16 mouse cellular contexts compared by ENCODE assay signal in the genomic region with DNA sequence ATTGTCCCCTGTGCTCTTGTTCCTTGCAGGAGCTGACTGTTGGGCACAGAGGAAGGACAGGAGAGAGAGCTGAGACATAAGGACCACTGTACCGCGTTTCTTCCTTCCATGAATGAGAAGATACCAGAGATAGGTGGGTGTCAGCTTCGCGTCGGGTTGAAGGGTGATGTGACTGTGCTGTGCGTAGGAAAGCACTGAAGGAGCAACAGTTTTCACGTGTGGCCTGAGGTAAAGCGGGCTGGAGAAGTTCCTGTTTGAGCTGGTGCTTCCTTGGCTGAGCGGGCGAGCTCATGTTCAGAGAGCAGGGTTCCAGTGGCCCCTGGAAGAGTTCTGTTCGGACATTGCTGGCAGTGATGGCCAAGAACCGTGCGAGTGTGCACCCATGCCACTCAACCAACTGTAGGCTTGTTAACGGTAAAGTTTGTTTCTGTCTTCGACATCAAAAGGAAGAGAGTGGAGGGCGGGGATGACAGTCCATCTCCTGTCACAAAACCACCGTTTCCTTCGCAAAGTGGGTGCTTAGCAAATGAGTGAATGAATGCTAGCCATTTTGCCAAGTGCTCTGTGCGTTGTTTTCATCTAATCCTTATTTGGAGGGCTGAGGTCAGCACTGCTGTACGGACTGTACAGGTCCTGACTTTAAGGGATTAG. TPM values are rescaled to one million over a fixed set of nuclear protein-coding genes. Genes with fewer than 3 reads are reported as not detected.
DNase-seq lines count a peak whose midpoint lies in the region; ATAC-seq lines count a peak whose summit lies in the region.
"Had no signal": no experiment of that assay in that cellular context is flagged by ENCODE, and none has a peak within 500 bp of the region (broad histone marks: within the 10 kb centered on the region; RNA-seq: fewer than 3 reads in every experiment).

No protein-coding gene starts in this region.

- DNase-seq in CD4-positive helper T cell, adult 2 months (ENCODE audit: low read depth, low spot score), result peak; percentile 61
- DNase-seq in layer of hippocampus, postnatal 10 days (ENCODE audit: low spot score in 2 of 2), result no peak
- DNase-seq in urinary bladder, postnatal 25 days (ENCODE audit: low spot score), result no peak
- DNase-seq in cerebellum, adult 11 months, result no peak
- DNase-seq in kidney, adult 18-20 months, result no peak
- DNase-seq: adrenal gland, adult 2 months; gastrocnemius, postnatal 14 days; heart, adult 2 months; heart, postnatal 4 days; left cerebral cortex, postnatal 4 days; lung, adult 18-20 months; lung, postnatal 14 days; right cerebral cortex, adult 18-20 months had no signal

- ATAC-seq in CD4-positive, CD25-positive, alpha-beta regulatory T cell, adult 4 months, result peak; percentile 79
- peak; percentile 77 for ATAC-seq in inflammation-experienced regulatory T-cells, adult 6 months
- ATAC-seq in neutrophil, adult 5-6 weeks (ENCODE audit: extremely low read depth, insufficient number of reproducible peaks, low FRiP score, poor library complexity, severe bottlenecking), result peak; percentile 30; the same call in 1 of the 2 replicates

RNA-seq across cellular contexts. Expression of a gene that starts 35.0 kb away (rescaled TPM):
- 10 to 100 TPM; 13.7 to 15.2 TPM for polyA plus RNA-seq in CD4-positive, CD25-positive, alpha-beta regulatory T cell, adult 4 months (2017; shearing (Covaris generic))
- polyA plus RNA-seq in inflammation-experienced regulatory T-cells, adult 6 months (2017; shearing (Covaris generic)), result 10 to 100 TPM in 1 of 3 experiments, 1 to 10 TPM in 2; 4.7 to 13.5 (median 9.6) TPM
- total RNA-seq in neutrophil, adult 5-6 weeks (2017), result 3.1 and 5.9 TPM in 2 replicates
- 10 to 100 TPM; 20.9 to 32.2 TPM for total RNA-seq in layer of hippocampus, postnatal 10 days (2021)
